Mouse (Mus musculus): ENCODE measurements around the gene Sun2.

GRCm38 (mm10) chr15:79745883-79746282, 3.5 kb upstream of the Sun2 start:
- no peak for TF ChIP-seq CTCF (IDR thresholded peaks at IDR 0.05; ENCODE audit: low read depth)
- no peak for TF ChIP-seq EP300 (IDR thresholded peaks at IDR 0.05; ENCODE audit: low read depth)
